Mouse (Mus musculus) limb, embryonic 14.5 days (tissue): ENCODE data around the gene Erg. TPM values are rescaled to one million over a fixed set of nuclear protein-coding genes. Genes with fewer than 3 reads are reported as not detected.

Experiments
- ATAC-seq: fragments of 200-750 bp; cut with Nextera tagmentation; 2 replicates; pipeline ENCODE4 v1.8.0; 2017; ENCODE audit warnings: low read depth, moderate number of reproducible peaks, moderate TSS enrichment; ENCODE audit not compliant: low FRiP score
- DNase-seq: peaks from one replicate; pipeline ENCODE4 v3.0.0-alpha.2; 2015; ENCODE audit warnings: low spot score
- H3K27ac ChIP-seq: fragments of 300-500 bp; sonication (generic); replicated peaks from 2 replicates; pipeline ENCODE4 v1.5.1; 2014; ENCODE audit warnings: low read depth, mild to moderate bottlenecking, low read length, moderate library complexity, mixed read lengths
- H3K27me3 ChIP-seq: fragments of 300-500 bp; sonication (generic); 2 replicates; pipeline ENCODE4 v1.6.1; 2014; ENCODE audit warnings: low read length, mixed read lengths; ENCODE audit not compliant: control insufficient read depth, insufficient read depth
- H3K36me3 ChIP-seq: fragments of 300-500 bp; sonication (generic); 2 replicates; pipeline ENCODE4 v1.6.1; 2014; ENCODE audit warnings: mild to moderate bottlenecking, low read length, moderate library complexity, mixed read lengths; ENCODE audit not compliant: control insufficient read depth, insufficient read depth
- H3K4me1 ChIP-seq: fragments of 300-500 bp; sonication (generic); 2 replicates; pipeline ENCODE4 v1.6.1; 2014; ENCODE audit warnings: antibody characterized with exemption, low read length, mixed read lengths; ENCODE audit not compliant: control insufficient read depth, insufficient read depth
- H3K4me2 ChIP-seq: fragments of 300-500 bp; sonication (generic); replicated peaks from 2 replicates; pipeline ENCODE4 v1.6.1; 2014; ENCODE audit warnings: low read depth, mild to moderate bottlenecking, low read length, moderate library complexity; ENCODE audit not compliant: severe bottlenecking
- H3K4me3 ChIP-seq: fragments of 300-500 bp; sonication (generic); replicated peaks from 2 replicates; pipeline ENCODE4 v1.5.1; 2014; ENCODE audit warnings: low read length
- H3K9ac ChIP-seq: fragments of 300-500 bp; sonication (generic); 2 replicates; pipeline ENCODE4 v1.6.1; 2014; ENCODE audit warnings: mild to moderate bottlenecking, low read depth, low read length, moderate library complexity; ENCODE audit not compliant: severe bottlenecking
- H3K9me3 ChIP-seq: fragments of 300-500 bp; sonication (generic); 2 replicates; pipeline ENCODE4 v1.6.1; 2016; ENCODE audit warnings: low read length; ENCODE audit not compliant: control insufficient read depth
- POLR2A ChIP-seq: fragments of 200-500 bp; IDR thresholded peaks from 2 replicates; pipeline ENCODE4 v1.8.0; 2012; ENCODE audit warnings: inconsistent platforms, mild to moderate bottlenecking, moderate library complexity, borderline replicate concordance; ENCODE audit not compliant: insufficient read depth, insufficient read length; ENCODE audit errors: extremely low read depth
- WGBS: fragments of 180-500 bp; shearing (Covaris S2); extraction: QIAGEN DNeasy Blood & Tissue Kit; methylation state at CpG from one replicate; pipeline ENCODE4 v1.1.7; 2014; 5-methylcytosine and 5-hydroxymethylcytosine counted together
- polyA plus RNA-seq, 2 experiments: library from polyadenylated mRNA; depleted of rRNA in 1 of 2; stranded (reverse) in 1 of 2; unstranded in 1 of 2; fragments of >200 nt; fragmentation: Nextera tagmentation in 1 of 2; extraction: Ambion mirVana in 1 of 2; gene quantifications; 2 replicates each; pipeline versions ENCODE4 v1.2.1 to v1.2.3; 2012 to 2014

Erg gene
- polyA plus RNA-seq, 2 experiments: 18.9 to 40.6 TPM

- Histone ChIP-seq H3K27me3 (no peaks in the 10 kb centered on the region), H3K9ac (no peak overlapping the region), H3K9me3 (no peaks in the 10 kb centered on the region), H3K4me3 (no peak overlapping the region), H3K4me2 (no peak overlapping the region), H3K36me3 (no peaks in the 10 kb centered on the region), H3K27ac (no peak overlapping the region), H3K4me1 (peaks cover 17% of the 10 kb centered on the region; the same call in 1 of the 2 replicates)
- no peak for TF ChIP-seq POLR2A
- ATAC-seq: no peak
- DNase-seq: no peak
- WGBS: 29% methylated on average over 5 of the region's 5 CpGs
Measured at GRCm38 (mm10) chr16:95490386-95490785, 96.0 kb downstream of the Erg start.

GRCm38 (mm10) chr16:95487606-95488351 lies 98.6 kb downstream of the Erg start:
- peaks cover 8% of the 10 kb centered on the region; the same call in 1 of the 2 replicates for H3K4me1 ChIP-seq
- TF ChIP-seq POLR2A: no peak
- DNase-seq (no peak), ATAC-seq (no peak)
- H3K9me3 ChIP-seq: no peaks in the 10 kb centered on the region
- no peak overlapping the region for H3K4me3 ChIP-seq
- no peak overlapping the region for H3K9ac ChIP-seq
- H3K27me3 ChIP-seq: no peaks in the 10 kb centered on the region
- no peak overlapping the region for H3K4me2 ChIP-seq
- H3K36me3 ChIP-seq: no peaks in the 10 kb centered on the region
- WGBS: 86% methylated on average over 9 of the region's 9 CpGs
- no peak overlapping the region for H3K27ac ChIP-seq

GRCm38 (mm10) chr16:95481176-95481575 lies 105.2 kb downstream of the Erg start:
- no peak for ATAC-seq
- H3K4me2 ChIP-seq: no peak overlapping the region
- H3K4me3 ChIP-seq: no peak overlapping the region
- H3K27me3 ChIP-seq: no peaks in the 10 kb centered on the region
- DNase-seq: no peak
- H3K9ac ChIP-seq: no peak overlapping the region
- no peaks in the 10 kb centered on the region for H3K9me3 ChIP-seq
- TF ChIP-seq POLR2A: no peak
- no peaks in the 10 kb centered on the region for H3K4me1 ChIP-seq
- no peaks in the 10 kb centered on the region for H3K36me3 ChIP-seq
- 87% methylated on average over 13 of the region's 13 CpGs for WGBS
- no peak overlapping the region for H3K27ac ChIP-seq

GRCm38 (mm10) chr16:95478558-95478957 lies 107.8 kb downstream of the Erg start:
- no peak for DNase-seq
- no peaks in the 10 kb centered on the region for H3K9me3 ChIP-seq
- TF ChIP-seq POLR2A: no peak

GRCm38 (mm10) chr16:95475041-95475440 lies 111.4 kb downstream of the Erg start:
- Histone ChIP-seq H3K27ac (no peak overlapping the region), H3K9ac (no peak overlapping the region), H3K4me1 (peaks cover 15% of the 10 kb centered on the region; the same call in 1 of the 2 replicates), H3K4me3 (no peak overlapping the region), H3K36me3 (no peaks in the 10 kb centered on the region), H3K4me2 (no peak overlapping the region), H3K9me3 (no peaks in the 10 kb centered on the region), H3K27me3 (no peaks in the 10 kb centered on the region)
- ATAC-seq (no peak), DNase-seq (no peak)
- TF ChIP-seq POLR2A: no peak
- 70% methylated on average over 3 of the region's 3 CpGs for WGBS

More at GRCm38 (mm10) chr16:95478558-95478957, 107.8 kb downstream of the Erg start:
- H3K4me3 ChIP-seq: no peak overlapping the region
- ATAC-seq: no peak
- H3K36me3 ChIP-seq: no peaks in the 10 kb centered on the region
- H3K4me1 ChIP-seq: peaks cover 15% of the 10 kb centered on the region; the same call in 1 of the 2 replicates
- H3K4me2 ChIP-seq: no peak overlapping the region
- no peak overlapping the region for H3K27ac ChIP-seq
- H3K9ac ChIP-seq: no peak overlapping the region
- H3K27me3 ChIP-seq: no peaks in the 10 kb centered on the region
- WGBS: 56% methylated on average over 5 of the region's 5 CpGs
